Comparison of ENCODE assay signal across 8 mouse cellular contexts in genomic region chr4:155564315-155565069, GRCm38 (mm10). TPM values are rescaled to one million over a fixed set of nuclear protein-coding genes. Genes with fewer than 3 reads are reported as not detected.
A peak's percentile ranks its signal among the peaks of the same experiment; 100 is the strongest.
DNase-seq lines count a peak whose midpoint lies in the region; ATAC-seq and TF ChIP-seq lines count a peak whose summit lies in the region.

No protein-coding gene starts in this region.

- DNase-seq in left cerebral cortex, postnatal 25 days (ENCODE audit: low spot score in 2 of 2): peak; percentile 32 to 41
- no peak for DNase-seq in left cerebral cortex, adult 11 months (ENCODE audit: low spot score)
- DNase-seq in c-Kit-negative CD71-positive TER-119-positive erythroid progenitor cells, embryonic 14.5 days (ENCODE audit: low read depth, low spot score): peak; percentile 42
- peak; percentile 40 for DNase-seq in gastrocnemius, postnatal 10 days
- no peak for DNase-seq in liver, postnatal 0 days

- WGBS in intestine, embryonic 15.5 days: 10% methylated on average over 20 of the region's 20 CpGs
- 10% methylated on average over 20 of the region's 20 CpGs for WGBS in liver, postnatal 0 days (ENCODE audit: insufficient replicate concordance)
- WGBS in stomach, embryonic 14.5 days: 14% methylated on average over 20 of the region's 20 CpGs

- intact Hi-C loops in left cerebral cortex, postnatal 25 days (cut with DNase I): loop anchor here (5.0 kb wide), 1 partner anchor 72 kb away; the partner anchor contains the start of gene Gnb1

- ATAC-seq in intestine, embryonic 15.5 days: no peak
- ATAC-seq in liver, postnatal 0 days: no peak
- no peak for ATAC-seq in stomach, embryonic 14.5 days (ENCODE audit: insufficient number of reproducible peaks, insufficient read depth, low FRiP score, low read depth)
- no peak for ATAC-seq in activated CD4-positive, CD25-positive, alpha-beta regulatory T cell, adult 4 months

- H3K9me3 ChIP-seq in intestine, embryonic 15.5 days: no peaks in the 10 kb centered on the region
- H3K9me3 ChIP-seq in liver, postnatal 0 days (ENCODE audit: low read length): no peaks in the 10 kb centered on the region
- no peaks in the 10 kb centered on the region for H3K9me3 ChIP-seq in stomach, embryonic 14.5 days (ENCODE audit: control insufficient read depth, low read depth, low read length)

- no peaks in the 10 kb centered on the region for H3K27me3 ChIP-seq in intestine, embryonic 15.5 days (replicated peaks)
- H3K27me3 ChIP-seq in liver, postnatal 0 days (ENCODE audit: insufficient read depth, low read length): no peaks in the 10 kb centered on the region
- H3K27me3 ChIP-seq in stomach, embryonic 14.5 days (ENCODE audit: control insufficient read depth, insufficient read depth, low read length): no peaks in the 10 kb centered on the region

- no peak for TF ChIP-seq CTCF in liver, postnatal 0 days (IDR thresholded peaks at IDR 0.05; ENCODE audit: low read depth)

- H3K4me1 ChIP-seq in intestine, embryonic 15.5 days (replicated peaks): peaks cover 41% of the 10 kb centered on the region
- H3K4me1 ChIP-seq in liver, postnatal 0 days (ENCODE audit: insufficient read depth): peaks cover 59% of the 10 kb centered on the region
- H3K4me1 ChIP-seq in stomach, embryonic 14.5 days (ENCODE audit: control insufficient read depth, insufficient read depth, low read length): peaks cover 37% of the 10 kb centered on the region

- H3K4me2 ChIP-seq in intestine, embryonic 15.5 days (replicated peaks): peak overlapping the region; percentile 81
- peak overlapping the region; percentile 76 for H3K4me2 ChIP-seq in liver, postnatal 0 days (ENCODE audit: low read depth, low read length)
- H3K4me2 ChIP-seq in stomach, embryonic 14.5 days (replicated peaks; ENCODE audit: low read depth, low read length): peak overlapping the region; percentile 89

- peak overlapping the region; percentile 93 for H3K27ac ChIP-seq in intestine, embryonic 15.5 days
- peak overlapping the region; percentile 94 for H3K27ac ChIP-seq in liver, postnatal 0 days (ENCODE audit: low read depth)
- peak overlapping the region; percentile 80 for H3K27ac ChIP-seq in stomach, embryonic 14.5 days (ENCODE audit: low read length)

- H3K9ac ChIP-seq in intestine, embryonic 15.5 days: peak overlapping the region; percentile 70
- H3K9ac ChIP-seq in liver, postnatal 0 days (replicated peaks): peak overlapping the region; percentile 68
- H3K9ac ChIP-seq in stomach, embryonic 14.5 days (replicated peaks; ENCODE audit: low read depth, low read length): peak overlapping the region; percentile 63

- H3K36me3 ChIP-seq in intestine, embryonic 15.5 days: peaks cover 10% of the 10 kb centered on the region; the same call in 1 of the 2 replicates
- H3K36me3 ChIP-seq in liver, postnatal 0 days (replicated peaks; ENCODE audit: insufficient read depth, low read length): peaks cover 8% of the 10 kb centered on the region; the same call in 1 of the 2 replicates
- peaks cover 15% of the 10 kb centered on the region; the same call in 1 of the 2 replicates for H3K36me3 ChIP-seq in stomach, embryonic 14.5 days (ENCODE audit: control insufficient read depth, insufficient read depth, low read length)

- TF ChIP-seq EP300 in liver, postnatal 0 days (IDR thresholded peaks at IDR 0.05; ENCODE audit: low read depth): no peak

- peak overlapping the region; percentile 92 for H3K4me3 ChIP-seq in intestine, embryonic 15.5 days (replicated peaks)
- H3K4me3 ChIP-seq in liver, postnatal 0 days (ENCODE audit: low read depth, low read length): peak overlapping the region; percentile 61
- H3K4me3 ChIP-seq in stomach, embryonic 14.5 days (ENCODE audit: low read depth, low read length): peak overlapping the region; percentile 54

RNA-seq across cellular contexts. Expression of gene Nadk, which starts 2.3 kb away (rescaled TPM):
- 10 to 100 TPM; 58.8 to 61.7 TPM for total RNA-seq in left cerebral cortex, postnatal 25 days (2021)
- total RNA-seq in gastrocnemius, postnatal 10 days (2021): 10 to 100 TPM; 20.8 to 25.2 TPM
- 91.6 and 93.4 TPM in 2 replicates for polyA plus RNA-seq in intestine, embryonic 15.5 days (2015; fragmentation: Nextera tagmentation; extraction: Ambion mirVana)
- 50.1 and 55.5 TPM in 2 replicates for polyA plus RNA-seq in liver, postnatal 0 days (2015; fragmentation: Nextera tagmentation; extraction: Ambion mirVana)
- polyA plus RNA-seq in stomach, embryonic 14.5 days (2014; fragmentation: Nextera tagmentation; extraction: Ambion mirVana): 78.4 and 83.8 TPM in 2 replicates
- polyA plus RNA-seq in activated CD4-positive, CD25-positive, alpha-beta regulatory T cell, adult 4 months (2017; shearing (Covaris generic)): 10 to 100 TPM; 42.7 to 49.1 TPM

RNA-seq across cellular contexts. Expression of gene Slc35e2, which starts 36.7 kb away (rescaled TPM):
- total RNA-seq in left cerebral cortex, postnatal 25 days (2021): 10 to 100 TPM; 49.9 to 51.5 TPM
- 1 to 10 TPM; 6.5 to 8.6 TPM for total RNA-seq in gastrocnemius, postnatal 10 days (2021)
- 7.0 and 7.2 TPM in 2 replicates for polyA plus RNA-seq in intestine, embryonic 15.5 days (2015; fragmentation: Nextera tagmentation; extraction: Ambion mirVana)
- 5.4 and 5.6 TPM in 2 replicates for polyA plus RNA-seq in liver, postnatal 0 days (2015; fragmentation: Nextera tagmentation; extraction: Ambion mirVana)
- 10.4 TPM in 2 replicates for polyA plus RNA-seq in stomach, embryonic 14.5 days (2014; fragmentation: Nextera tagmentation; extraction: Ambion mirVana)
- 1 to 10 TPM; 6.2 to 8.3 TPM for polyA plus RNA-seq in activated CD4-positive, CD25-positive, alpha-beta regulatory T cell, adult 4 months (2017; shearing (Covaris generic))

Comparison
In these comparisons a context has a peak if more than half of its experiments do, and no peak if none do; other contexts are left out.
1. DNase-seq: peak in left cerebral cortex, postnatal 25 days (2 of 2), c-Kit-negative CD71-positive TER-119-positive erythroid progenitor cells, embryonic 14.5 days (single experiment) and gastrocnemius, postnatal 10 days (single experiment); none in left cerebral cortex, adult 11 months (single experiment) and liver, postnatal 0 days (single experiment).
2. Peak in every context shown above with its lines, with median percentiles within 50 percentile points of each other: H3K27ac ChIP-seq, H3K4me2 ChIP-seq, H3K4me3 ChIP-seq and H3K9ac ChIP-seq.